Mouse (Mus musculus) A20 (cell line): Measurements from ENCODE around the gene Macrod2.

Experiments used
- DNase-seq: peaks from one replicate; pipeline ENCODE4 v3.0.0-alpha.2; 2011; ENCODE audit warnings: low read depth, low spot score

Macrod2 gene

DNA sequence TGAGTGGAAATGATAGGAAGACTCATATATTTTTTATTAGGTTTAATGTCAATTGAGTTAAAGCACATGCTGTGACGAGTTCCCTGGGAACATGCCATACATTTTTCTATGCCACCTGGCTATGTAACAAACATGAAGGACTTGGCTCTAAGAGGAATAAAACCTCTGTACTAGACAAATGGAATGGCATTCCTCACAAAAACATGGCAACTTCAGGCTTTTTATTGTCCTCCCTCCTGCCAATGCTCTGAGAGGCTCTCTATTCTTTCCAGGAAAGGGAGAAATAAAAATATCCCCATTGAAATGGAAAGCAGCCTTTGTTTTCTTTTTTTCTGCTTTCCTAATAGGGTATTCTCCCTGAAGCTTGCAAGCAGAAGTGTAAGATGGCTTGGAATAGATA lies 1559.7 kb downstream of the Macrod2 start:
- DNase-seq: no peak

GRCm38 (mm10) chr2:141955197-141955596 lies 1560.1 kb downstream of the Macrod2 start:
- no peak for DNase-seq

DNA sequence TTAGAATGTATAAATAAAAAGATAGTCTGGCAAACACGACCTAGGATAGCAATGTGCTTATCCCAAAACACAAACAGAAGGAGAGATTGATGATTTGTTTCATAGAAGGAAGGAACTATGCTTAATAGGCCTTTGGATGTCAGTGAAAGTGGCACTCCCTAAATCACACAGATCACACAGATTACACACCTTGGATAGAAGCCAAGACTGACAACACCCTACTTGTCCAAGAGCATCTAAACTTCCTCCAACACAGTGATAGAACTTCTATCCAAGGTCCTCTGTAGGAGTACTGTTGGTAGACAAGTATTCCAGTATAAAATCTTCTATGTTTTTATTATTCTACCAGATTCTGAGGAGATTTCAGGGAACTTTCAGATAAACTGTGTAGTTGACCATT lies 1567.8 kb downstream of the Macrod2 start:
- DNase-seq: no peak

DNA sequence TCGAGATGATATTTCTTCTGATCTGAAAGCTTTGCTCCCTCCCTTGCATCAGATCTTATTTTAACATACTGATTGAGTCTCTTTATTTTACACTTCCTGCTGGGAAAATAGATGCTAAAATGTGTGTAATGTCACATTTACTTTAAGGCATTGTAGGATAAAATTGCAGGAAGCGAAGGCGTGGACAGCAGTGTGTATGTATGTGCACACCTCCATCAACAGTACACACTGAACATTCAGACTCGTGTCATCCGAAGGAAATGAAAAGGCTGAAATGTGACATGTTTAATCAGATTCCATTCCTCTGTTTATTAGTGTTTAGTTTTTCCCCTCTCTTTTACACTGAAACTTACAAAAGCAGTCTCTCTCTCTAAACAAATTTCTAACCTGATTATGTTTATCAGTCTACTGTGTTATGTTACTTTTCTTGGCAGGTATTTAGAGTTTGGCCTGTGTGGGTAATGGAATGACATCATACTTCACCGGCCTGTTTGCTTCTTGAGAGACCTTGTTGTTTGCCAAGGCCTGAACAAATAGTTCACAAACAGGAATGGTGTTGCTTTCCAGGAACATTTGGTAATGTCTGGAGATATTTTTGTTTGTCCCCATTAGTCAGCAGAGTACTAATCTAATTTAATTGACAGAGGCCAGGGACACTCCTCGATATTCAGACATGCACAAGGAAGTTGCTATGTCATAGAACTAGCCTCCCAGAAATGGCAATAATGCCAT lies 1588.7 kb downstream of the Macrod2 start:
- DNase-seq: no peak

DNA sequence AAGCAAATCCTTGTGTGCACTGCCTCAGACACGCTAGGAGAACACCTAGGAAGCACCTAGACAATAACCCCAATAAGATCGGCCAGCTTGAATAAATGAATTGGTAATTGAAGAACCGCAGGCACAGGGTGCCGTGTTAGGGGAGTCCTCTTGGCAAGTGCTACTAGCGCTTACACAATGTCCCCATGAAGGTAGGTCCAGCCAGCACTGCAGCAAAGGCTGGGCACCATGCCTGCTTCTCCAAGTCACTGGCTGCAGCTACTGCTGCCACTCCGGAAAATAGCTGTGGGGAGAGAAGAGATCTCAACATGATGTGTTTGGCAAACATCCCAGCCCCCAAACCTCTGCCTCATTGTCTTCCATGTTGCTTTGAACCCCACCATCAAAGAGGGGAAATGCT lies 1603.8 kb downstream of the Macrod2 start:
- no peak for DNase-seq

DNA sequence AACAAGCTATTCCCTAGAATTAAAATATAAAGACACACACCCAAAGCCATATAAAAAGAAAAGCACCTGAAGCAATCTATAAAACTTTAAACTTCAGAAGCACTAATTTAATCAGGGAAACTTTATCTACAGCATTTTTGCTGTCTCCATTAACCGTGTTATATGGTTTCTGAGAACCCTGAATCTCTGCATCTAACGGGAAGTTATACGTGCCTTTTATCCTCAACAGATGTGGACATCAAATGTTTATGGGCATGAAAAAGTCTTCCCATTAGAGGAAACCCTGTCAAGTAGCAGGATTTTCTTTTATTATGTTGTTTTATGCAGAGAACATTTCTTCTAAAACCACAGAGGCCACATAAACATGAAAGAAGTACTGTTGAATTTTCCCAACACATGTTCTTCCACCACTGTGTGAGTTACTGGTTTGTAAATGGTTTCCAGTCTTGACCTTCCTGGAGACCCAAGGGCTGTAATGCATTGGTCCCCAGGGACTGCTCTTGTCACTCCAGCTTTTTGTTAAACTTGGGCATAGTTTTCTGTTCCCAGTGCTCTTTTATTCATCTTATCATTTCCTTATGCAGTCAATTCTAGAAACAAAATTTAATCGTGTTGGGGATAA lies 1629.5 kb downstream of the Macrod2 start:
- no peak for DNase-seq

GRCm38 (mm10) chr2:142026721-142027120 lies 1631.6 kb downstream of the Macrod2 start:
- no peak for DNase-seq

DNA sequence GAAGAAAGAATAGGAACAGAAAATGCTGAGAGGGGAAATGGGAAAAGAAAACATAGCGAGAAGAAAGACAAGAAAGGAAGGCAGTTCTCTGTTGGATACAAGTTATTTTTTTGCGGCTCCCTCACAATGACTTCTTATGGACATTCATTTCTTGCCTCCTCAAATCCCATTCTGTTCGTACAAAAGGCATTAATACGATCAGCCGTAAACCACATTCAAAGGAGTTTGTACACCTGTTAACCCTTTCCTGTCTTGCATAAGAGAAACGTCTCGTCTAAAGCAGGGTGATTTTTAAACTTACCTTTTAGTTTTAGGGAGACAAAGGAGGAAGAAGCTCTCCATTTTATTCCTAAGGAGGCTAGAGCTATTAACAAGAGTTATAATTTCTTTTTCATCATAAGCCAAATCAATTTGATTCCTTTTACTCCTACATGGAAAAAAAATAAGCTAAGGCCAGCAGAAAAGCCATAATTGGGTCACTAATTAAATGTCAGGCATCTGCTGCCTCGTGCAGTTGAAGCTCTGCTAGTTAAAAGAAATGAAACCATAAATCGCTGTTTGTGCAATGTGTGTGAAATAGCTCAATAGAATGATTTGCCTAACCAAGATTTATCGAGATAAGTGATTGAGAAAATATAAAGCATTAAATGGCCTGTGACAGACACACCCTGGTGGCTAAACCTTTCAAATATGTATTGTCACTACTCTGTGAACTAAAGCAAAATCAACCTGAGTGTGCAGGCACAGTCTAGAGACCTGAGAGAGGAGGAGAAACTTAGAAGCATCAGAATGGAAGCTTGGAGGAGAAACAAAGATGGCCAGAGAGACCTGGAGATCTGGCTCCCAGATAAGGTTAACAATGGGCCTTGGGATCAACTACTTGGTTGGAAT lies 1635.9 kb downstream of the Macrod2 start:
- no peak for DNase-seq

DNA sequence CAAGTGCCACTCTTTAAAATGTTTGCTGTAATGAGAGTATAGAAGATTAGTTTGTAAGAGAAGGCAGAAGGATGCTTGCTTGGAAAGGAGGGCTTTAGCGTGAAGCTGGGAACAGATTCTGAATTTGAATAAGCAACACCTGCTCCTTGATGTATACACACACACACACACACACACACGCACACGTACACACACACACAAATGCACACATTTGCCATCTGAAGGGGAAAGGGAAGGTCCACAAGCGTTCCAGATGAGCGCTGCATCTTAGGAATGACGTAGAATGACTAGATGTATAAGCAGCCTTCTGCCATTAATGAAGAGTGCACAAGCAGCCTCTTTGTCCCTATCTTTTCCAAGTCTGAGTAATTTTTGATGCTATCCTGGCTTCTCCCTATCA lies 1660.5 kb downstream of the Macrod2 start:
- DNase-seq: no peak

DNA sequence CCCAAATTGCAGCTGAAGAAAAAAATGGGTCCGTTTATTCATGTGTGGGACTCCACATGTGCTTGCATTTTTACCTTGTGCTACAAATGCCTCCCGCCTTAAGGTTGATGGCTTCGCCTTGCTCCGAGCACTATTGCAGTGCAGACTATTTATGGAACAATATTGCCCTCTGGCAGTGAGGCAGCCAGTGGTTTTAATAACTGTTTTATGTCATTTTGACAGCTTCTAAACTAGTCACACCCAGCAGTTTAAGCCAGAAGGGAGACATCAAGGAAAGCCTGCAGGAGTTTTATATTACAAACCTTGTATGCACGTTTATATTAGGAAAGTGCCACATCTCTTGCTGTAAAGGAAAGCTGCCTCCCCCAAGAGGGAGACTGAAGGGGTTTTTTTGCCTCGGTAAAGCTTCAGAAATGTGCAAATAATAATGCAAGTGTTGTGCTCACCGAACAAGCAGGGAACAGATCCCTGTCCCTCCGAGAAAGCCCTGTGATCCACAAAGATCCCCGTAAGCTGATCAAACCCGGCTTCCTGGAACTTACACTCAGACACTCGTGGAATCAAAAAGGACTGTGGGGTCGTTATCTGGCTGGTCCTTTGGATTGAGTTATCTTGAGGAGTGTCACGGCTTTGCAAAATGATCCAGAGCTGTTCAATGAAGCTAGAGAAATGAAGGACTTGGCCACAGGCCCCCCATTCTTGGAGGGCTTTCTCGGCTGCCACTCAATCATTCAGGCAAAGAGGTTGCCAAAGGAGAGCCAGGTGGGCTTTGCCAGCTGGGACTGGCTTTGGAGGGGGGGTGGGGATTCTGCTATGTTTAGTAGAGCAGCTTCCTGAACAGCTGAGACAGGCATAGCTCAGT lies 1663.0 kb downstream of the Macrod2 start:
- DNase-seq: no peak

GRCm38 (mm10) chr2:142058751-142059090 lies 1663.6 kb downstream of the Macrod2 start:
- DNase-seq: no peak

DNA sequence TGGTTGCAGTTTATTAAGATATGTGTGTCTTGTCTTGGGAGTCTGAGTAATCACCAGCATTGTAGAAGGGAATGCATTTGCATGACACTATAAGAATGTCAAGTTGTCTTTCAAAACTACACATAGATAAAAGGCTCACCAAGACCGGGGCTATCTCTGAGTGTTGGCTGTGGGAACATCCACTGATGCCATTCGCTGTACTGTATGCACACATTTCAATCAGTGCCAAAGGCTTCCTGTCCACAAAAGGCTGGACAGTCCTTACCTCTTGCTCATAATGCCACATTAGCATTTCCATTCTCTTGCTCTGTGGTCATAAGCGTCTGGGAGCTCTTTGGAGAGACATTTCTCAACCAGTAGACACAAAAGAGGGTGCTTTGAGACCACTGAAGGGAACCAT lies 1713.8 kb downstream of the Macrod2 start:
- no peak for DNase-seq

GRCm38 (mm10) chr2:142116623-142117022 lies 1721.5 kb downstream of the Macrod2 start:
- DNase-seq: no peak

GRCm38 (mm10) chr2:142128109-142128508 lies 1733.0 kb downstream of the Macrod2 start:
- DNase-seq: no peak

DNA sequence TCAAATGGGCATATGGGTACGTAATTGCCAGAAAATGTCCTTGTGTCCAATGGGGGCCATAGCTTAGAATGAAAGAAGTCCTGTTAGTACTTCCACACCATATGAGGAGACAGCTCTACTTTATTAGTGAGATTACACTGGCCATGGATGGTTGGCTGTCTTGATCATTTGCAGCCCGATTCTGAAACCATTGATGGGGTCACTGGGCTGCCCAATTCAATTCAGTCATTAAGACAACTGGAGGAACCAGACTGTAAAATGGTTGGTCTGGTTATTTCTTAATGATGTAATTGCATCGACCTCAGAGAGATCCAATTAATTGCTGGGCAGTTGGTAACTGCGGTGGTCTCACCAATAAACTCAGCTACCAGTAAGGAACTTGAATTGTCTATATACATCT lies 1734.1 kb downstream of the Macrod2 start:
- no peak for DNase-seq

DNA sequence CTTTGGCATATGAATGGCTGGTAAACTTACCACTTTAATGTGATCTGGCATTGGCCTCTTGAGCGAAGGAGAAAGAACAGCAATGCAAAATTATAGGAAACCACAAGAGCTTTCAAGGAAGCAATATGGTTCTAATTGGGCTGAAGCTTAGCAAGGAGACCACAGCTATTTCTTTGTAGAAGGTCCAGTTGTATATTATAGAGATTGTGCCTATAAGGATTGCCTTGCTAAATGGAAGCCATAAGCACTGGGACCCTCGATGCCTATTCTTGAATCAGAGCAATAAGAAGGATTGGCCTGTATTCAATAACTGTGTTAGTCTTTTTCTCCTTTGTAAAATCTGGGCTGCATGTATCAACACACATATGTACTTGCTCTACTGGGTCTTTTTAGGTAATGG lies 1754.2 kb downstream of the Macrod2 start:
- no peak for DNase-seq

DNA sequence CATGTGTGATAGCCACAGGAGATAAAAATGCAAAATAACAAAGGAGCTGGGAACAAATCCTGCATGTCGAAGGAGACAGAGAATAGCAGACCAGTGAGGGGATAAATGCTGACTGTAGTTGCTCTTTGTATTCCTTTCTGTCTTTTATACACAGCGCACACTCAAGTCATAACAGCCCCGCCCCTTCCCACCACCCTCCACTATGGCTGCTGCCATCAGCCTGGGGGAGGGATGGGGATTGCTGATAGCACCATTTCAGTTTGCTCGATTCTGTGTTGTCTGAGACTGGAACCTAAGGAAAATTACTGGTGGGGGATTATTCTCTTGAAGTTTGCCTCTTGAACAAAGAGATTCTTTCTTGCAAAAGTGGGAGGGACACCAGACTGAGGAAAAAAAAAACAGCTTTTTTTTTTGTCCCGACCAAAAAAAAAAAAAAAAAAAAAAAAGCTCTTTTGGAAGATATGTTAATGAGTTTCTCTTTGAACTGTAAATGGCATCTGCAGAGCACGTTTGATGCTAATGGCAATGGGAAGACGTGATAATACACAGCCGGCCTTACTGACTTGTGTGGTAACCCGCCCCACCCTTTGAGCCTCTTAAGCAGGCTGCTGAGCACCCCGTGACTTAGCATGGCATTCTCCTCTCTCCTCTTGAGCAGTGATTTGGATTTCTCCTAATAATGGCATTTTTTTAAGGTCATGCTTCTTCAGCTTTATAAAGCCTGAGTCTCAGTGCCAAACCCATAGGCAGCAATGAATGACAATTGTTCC lies 1768.6 kb downstream of the Macrod2 start:
- no peak for DNase-seq

- DNase-seq: no peak
Measured at GRCm38 (mm10) chr2:142169649-142170048, 1774.5 kb downstream of the Macrod2 start.

- no peak for DNase-seq
Measured at GRCm38 (mm10) chr2:142172706-142173105, 1777.6 kb downstream of the Macrod2 start.

DNA sequence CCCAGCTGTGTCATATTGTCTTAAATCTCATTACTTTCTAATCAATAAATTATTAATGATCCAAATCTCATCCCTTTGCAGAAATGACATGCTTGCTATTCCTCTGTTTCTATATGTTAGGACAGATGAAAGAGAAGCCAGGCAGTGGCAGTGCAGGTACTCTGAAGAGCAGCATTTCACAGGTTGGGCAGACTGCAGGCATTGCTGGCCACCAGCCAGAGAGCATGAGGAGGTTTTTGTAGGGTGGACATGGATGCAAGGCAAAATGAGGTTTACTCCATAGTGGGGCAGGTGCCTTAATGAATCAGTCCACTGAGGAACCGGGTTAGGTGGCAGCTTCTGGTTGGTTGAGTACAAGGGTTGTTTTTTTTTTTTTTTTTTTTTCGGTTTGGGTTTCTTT lies 1778.9 kb downstream of the Macrod2 start:
- no peak for DNase-seq

- DNase-seq: no peak
Measured at GRCm38 (mm10) chr2:142186922-142187321, 1791.8 kb downstream of the Macrod2 start.
